Mouse (Mus musculus) mouse embryonic stem cell (cell line): ENCODE results near the gene Nploc4.

Source experiments
- in situ Hi-C, 2 experiments: fragments of 300-500 bp; cut with MboI; formaldehyde crosslinking; loops; 1 replicate in 1 of 2; 3 replicates in 1 of 2; pipeline ENCODE4 v1.14.3; 2019 to 2020; ENCODE audit warnings: low sequenced_read_pairs in 2 of 2, low pct_unique_long_range_greater_than_20kb in 1 of 2, mixed read lengths in 1 of 2; ENCODE audit not compliant: unreplicated experiment in 1 of 2

Nploc4 gene

GRCm38 (mm10) chr11:120387157-120387556 lies 50.4 kb downstream of the Nploc4 start:
- in situ Hi-C loops: no loop called here

- in situ Hi-C loops: no loop called here
Measured at GRCm38 (mm10) chr11:120386632-120387031, 50.9 kb downstream of the Nploc4 start.

- in situ Hi-C loops: no loop called here
Measured at GRCm38 (mm10) chr11:120382509-120382908, 55.0 kb downstream of the Nploc4 start.

GRCm38 (mm10) chr11:120381157-120381556 lies 56.4 kb downstream of the Nploc4 start:
- in situ Hi-C loops: no loop called here

DNA sequence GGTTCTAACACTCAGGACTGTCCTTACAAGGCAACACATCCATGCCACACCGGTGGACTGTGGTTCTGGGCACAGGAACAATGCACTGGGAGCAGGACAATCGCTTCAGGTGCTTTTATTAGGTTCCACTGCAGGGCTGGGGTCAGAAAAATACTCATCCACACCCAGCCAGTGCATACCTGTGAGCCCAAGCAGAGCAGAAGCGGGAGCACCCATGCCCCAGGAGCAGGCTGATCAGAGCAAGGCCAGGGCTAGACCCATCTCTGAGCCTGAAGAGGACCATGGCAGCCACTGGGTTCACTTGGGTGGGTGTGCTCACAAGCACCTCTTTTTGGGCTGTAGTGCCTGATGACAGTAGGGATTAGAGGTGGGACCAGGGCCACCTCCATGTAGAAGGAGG lies 57.2 kb downstream of the Nploc4 start:
- in situ Hi-C loops: no loop called here

DNA sequence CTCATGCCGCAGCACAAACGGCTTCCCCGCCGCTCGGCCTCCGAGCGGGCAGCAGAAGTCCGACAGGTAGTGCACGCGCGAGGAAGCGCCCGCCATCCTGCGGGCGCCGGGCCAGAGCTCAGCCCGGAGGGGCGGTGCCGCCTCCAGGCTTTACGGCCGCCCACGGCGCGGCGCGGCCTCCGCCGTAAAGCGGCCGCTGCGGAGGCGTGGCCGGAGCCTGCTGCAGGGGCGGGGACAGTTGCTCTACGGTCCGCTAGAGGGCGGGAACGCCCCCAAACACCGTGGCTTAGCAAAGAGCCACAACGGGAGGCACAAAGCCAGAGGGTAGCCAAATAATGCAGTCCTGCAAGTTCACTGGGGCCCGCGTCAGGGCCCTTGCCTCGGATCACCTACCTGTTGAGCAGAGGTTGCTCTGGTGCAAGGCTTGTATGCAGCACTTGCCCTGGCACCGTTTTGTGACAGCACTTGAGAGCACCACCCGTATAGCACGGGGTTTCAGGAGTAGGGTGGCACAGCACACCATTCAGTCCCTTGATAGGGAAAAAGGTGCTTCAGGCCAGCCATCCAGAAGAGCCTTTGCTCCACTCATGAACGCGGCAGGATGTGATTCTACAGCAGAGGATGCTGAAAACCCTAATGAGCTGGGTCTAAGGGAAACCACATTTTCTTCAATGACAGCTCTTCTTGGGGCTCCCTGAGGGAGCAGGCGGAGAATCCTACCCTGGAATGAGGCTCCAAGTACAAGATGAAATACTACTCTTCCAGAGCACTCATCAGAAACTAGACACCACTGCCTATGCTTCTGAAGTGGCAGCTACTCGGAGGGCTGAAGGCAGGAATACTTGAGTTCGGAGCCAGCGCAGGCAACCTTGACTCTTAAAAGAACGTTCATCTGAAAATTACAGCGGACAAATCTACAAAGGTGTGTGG lies 58.6 kb downstream of the Nploc4 start, which contains the start of gene Faap100:
Gene Faap100, minus strand, starts transcription at position 154 of the 930 bp plus-strand sequence.
- in situ Hi-C loops: no loop called here

DNA sequence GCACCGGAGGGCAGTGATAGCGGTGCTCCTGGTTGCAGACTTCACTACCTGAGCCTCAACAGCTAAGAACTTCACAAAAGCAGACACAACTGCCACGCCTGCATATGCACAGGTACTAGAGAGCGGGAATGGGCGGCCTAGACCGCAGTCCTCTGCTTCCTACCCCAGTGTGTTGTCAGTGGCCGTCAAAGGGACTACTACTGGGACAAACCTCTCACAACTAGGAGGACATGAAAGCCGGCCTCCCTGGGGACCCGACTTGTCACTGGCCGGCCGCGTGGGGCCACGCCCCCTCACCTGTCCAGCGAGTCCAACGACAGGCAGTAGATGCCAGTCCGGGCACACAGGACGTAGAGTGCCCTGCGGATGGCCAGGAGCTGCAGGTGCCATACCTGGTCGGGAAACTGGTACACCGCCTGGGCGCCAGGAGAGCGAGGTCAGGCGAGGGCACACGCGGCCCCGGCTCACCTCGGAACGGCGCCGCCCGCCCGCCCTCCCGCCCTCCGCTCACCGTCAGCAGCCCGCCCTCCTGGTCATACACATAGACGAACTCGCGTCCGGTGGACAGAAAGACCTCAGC lies 59.4 kb downstream of the Nploc4 start:
- in situ Hi-C loops: no loop called here

- in situ Hi-C loops: no loop called here
Measured at GRCm38 (mm10) chr11:120377337-120377736, 60.2 kb downstream of the Nploc4 start.

- in situ Hi-C loops: no loop called here
Measured at GRCm38 (mm10) chr11:120376302-120377160, 61.0 kb downstream of the Nploc4 start.

DNA sequence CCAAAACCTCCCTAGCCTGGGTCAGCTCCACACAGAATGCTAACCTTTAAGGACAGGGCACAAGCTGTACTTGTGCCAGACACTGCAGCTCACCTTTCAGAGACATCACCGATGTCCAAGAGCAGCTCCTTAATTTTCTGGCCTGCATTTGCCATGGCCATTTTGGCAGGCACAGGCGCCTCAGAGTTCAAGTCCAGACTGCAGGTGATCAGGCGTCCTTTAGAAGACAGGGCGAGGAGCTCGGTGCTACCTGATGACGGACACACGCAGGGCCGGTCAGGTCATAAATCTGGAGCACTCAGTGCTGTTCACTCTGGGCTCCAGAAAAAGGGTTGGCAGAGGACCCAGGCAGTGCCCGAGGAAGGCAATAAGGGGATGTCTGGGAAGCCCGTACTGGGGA lies 62.2 kb downstream of the Nploc4 start:
- in situ Hi-C loops: no loop called here

- in situ Hi-C loops: no loop called here
Measured at GRCm38 (mm10) chr11:120373820-120374586, 63.5 kb downstream of the Nploc4 start.

DNA sequence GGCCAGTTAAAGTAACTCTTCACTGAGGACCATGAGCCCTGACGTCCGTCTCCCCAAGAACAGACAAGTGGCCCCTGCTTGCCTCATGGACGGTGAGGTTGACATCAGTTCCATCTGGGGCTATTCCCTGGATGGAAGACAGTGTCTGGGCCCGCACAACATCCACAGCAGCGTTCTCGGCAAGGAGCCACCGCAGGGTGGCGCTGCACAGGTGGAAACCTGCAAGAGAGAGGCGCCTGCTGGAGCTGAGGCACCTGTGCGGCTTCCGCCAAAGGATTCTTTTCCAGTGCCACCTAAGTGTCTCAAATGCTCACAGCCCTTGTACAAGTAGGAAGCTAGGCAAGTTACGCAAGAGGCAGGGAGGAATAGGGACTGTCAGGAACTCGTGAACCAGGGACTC lies 64.5 kb downstream of the Nploc4 start:
- in situ Hi-C loops: no loop called here

DNA sequence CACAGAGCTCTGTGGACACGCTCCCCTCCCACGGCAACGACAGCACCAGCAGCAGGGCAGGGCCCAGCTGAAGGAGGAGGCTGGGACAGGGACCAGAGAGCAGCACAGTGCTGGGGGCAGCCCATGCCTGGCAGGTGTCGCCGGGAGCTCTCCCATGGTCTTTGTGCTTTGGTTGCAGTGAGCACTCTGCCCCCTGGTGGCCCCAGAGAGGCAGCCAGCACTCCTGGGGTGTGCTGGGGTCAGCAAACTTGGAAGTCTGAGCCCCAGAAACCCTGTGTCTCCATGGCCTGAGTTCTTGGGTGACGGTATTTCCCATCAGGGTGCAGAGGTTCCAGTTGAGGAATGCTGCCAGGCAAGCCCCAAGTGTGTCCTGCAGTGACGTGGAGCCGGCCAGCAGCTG lies 67.9 kb downstream of the Nploc4 start:
- in situ Hi-C loops: no loop called here

GRCm38 (mm10) chr11:120366443-120367027 lies 71.0 kb downstream of the Nploc4 start:
- in situ Hi-C loops: no loop called here

- in situ Hi-C loops: no loop called here
Measured at GRCm38 (mm10) chr11:120362891-120363290, 74.6 kb downstream of the Nploc4 start.

- in situ Hi-C loops: no loop called here
Measured at GRCm38 (mm10) chr11:120361295-120361694, 76.2 kb downstream of the Nploc4 start, which contains the start of gene Fscn2. Gene Fscn2, plus strand, starts transcription at chr11:120361534.

DNA sequence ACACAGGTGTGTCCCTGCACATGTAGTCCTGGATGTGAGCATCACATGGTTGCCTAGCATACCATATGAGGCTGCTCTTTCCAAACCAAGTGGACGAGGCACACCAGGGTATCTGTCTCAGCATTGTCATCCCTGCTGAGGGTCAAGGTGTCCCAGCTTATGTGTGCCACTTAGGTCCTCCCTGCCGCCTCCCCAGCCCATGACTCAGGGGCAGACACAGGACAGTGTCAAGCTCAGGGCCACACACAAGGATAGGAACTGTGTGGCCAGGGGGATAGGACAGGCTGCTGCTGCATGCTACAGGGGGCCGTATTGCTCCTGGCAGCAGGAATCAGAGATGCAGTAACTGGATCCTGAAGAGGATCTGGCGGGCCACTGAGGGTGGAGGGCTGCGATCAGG lies 76.8 kb downstream of the Nploc4 start:
- in situ Hi-C loops: no loop called here

- in situ Hi-C loops: no loop called here
Measured at GRCm38 (mm10) chr11:120360062-120360461, 77.4 kb downstream of the Nploc4 start.
